Mouse (Mus musculus): ENCODE measurements around the gene Slc50a1.

The Slc50a1 gene

GRCm38 (mm10) chr3:89232614-89233013 lies 37.8 kb downstream of the Slc50a1 start:
- DNase-seq (ENCODE audit: low read depth, low spot score), result no peak

- no peak for DNase-seq (ENCODE audit: low read depth, low spot score)
These were observed 38.5 kb downstream of the Slc50a1 start for GRCm38 (mm10) chr3:89231772-89232275.

GRCm38 (mm10) chr3:89231345-89231744 lies 39.0 kb downstream of the Slc50a1 start:
- DNase-seq (ENCODE audit: low read depth, low spot score), result peak; percentile 61

GRCm38 (mm10) chr3:89230561-89230960 lies 39.8 kb downstream of the Slc50a1 start:
- no peak for DNase-seq (ENCODE audit: low read depth, low spot score)

GRCm38 (mm10) chr3:89229276-89229675 lies 41.1 kb downstream of the Slc50a1 start:
- no peak for DNase-seq (ENCODE audit: low read depth, low spot score)

GRCm38 (mm10) chr3:89228836-89229235 lies 41.5 kb downstream of the Slc50a1 start, which contains the start of gene Muc1:
Gene Muc1 (plus strand): TSS chr3:89229057.
- peak; percentile 22 for DNase-seq (ENCODE audit: low read depth, low spot score)

GRCm38 (mm10) chr3:89228180-89228549 lies 42.2 kb downstream of the Slc50a1 start:
- peak; percentile 86 for DNase-seq (ENCODE audit: low read depth, low spot score)

GRCm38 (mm10) chr3:89227307-89228179 lies 42.8 kb downstream of the Slc50a1 start:
- peak; percentile 90 for DNase-seq (ENCODE audit: low read depth, low spot score)

GRCm38 (mm10) chr3:89226900-89227299 lies 43.5 kb downstream of the Slc50a1 start, which contains the start of gene Mtx1:
Gene Mtx1 (minus strand): TSS chr3:89227088.
- DNase-seq (ENCODE audit: low read depth, low spot score), result no peak

- DNase-seq (ENCODE audit: low read depth, low spot score), result no peak
These were observed 44.0 kb downstream of the Slc50a1 start for GRCm38 (mm10) chr3:89226361-89226760.

GRCm38 (mm10) chr3:89225918-89226317 lies 44.5 kb downstream of the Slc50a1 start:
- DNase-seq (ENCODE audit: low read depth, low spot score), result no peak

GRCm38 (mm10) chr3:89225321-89225815 lies 45.0 kb downstream of the Slc50a1 start:
- DNase-seq (ENCODE audit: low read depth, low spot score), result no peak

- DNase-seq (ENCODE audit: low read depth, low spot score), result no peak
These were observed 45.6 kb downstream of the Slc50a1 start for GRCm38 (mm10) chr3:89224796-89225195.

- no peak for DNase-seq (ENCODE audit: low read depth, low spot score)
These were observed 49.2 kb downstream of the Slc50a1 start for GRCm38 (mm10) chr3:89221167-89221566.

GRCm38 (mm10) chr3:89219546-89219945 lies 50.8 kb downstream of the Slc50a1 start:
- no peak for DNase-seq (ENCODE audit: low read depth, low spot score)

- DNase-seq (ENCODE audit: low read depth, low spot score), result no peak
These were observed 52.1 kb downstream of the Slc50a1 start for GRCm38 (mm10) chr3:89218271-89218670.

Measured in CD4-positive helper T cell, adult 2 months (primary cell).